Mouse (Mus musculus): Measurements from ENCODE around the gene Pld6. TPM values are rescaled to one million over a fixed set of nuclear protein-coding genes. Genes with fewer than 3 reads are reported as not detected.

Gene Pld6
- polyA plus RNA-seq, 1 experiment from 2014 or later: 4.0 TPM

DNA sequence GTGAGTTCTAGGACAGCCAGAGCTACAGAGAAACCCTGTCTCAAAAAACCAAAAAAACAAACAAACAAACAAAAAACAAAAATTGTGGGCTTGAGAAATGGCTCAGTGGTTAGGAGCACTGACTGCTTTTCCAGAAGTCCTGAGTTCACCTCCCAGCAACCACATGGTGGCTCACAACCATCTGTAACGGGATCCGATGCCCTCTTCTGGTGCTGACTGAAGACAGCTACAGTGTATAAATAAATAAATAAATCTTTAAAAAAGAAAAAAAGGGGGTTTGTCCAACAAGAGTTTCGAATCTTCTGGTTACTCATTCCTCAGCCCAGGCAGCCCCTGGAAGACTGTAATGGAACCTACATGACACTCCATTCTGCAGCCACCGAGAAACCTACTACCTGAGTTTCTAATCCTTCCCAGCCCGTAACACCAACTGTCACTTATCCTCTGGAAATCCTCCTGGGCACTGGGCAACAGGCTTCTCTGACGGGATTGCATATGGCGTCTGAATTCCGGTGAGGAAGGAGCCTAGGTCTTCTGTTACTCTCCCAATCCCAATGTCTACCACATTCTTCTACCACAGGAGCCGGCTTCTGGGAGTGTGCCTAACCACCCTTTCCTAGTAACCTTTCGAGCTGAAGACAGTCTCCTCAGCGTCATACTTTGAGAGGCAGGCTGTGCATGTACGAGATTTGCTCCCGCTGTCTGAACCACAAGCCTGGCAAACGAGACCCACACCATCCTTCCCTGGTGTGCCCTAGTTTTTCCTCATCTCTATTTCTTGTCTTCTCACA lies 20.9 kb upstream of the Pld6 start:
- Histone ChIP-seq H3K9ac (peak overlapping the region; percentile 85; the same call in 1 of the 2 replicates), H3K4me2 (replicated peaks) (peak overlapping the region; percentile 86), H3K9me3 (no peaks in the 10 kb centered on the region), H3K27me3 (no peaks in the 10 kb centered on the region), H3K4me1 (peaks cover 18% of the 10 kb centered on the region), H3K27ac (no peak overlapping the region), H3K36me3 (peaks cover 38% of the 10 kb centered on the region), H3K4me3 (peak overlapping the region; percentile 85)
- ATAC-seq (ENCODE audit: insufficient number of reproducible peaks, insufficient read depth, low FRiP score, low TSS enrichment): no peak
- WGBS: 68% methylated on average over 14 of the region's 14 CpGs

DNA sequence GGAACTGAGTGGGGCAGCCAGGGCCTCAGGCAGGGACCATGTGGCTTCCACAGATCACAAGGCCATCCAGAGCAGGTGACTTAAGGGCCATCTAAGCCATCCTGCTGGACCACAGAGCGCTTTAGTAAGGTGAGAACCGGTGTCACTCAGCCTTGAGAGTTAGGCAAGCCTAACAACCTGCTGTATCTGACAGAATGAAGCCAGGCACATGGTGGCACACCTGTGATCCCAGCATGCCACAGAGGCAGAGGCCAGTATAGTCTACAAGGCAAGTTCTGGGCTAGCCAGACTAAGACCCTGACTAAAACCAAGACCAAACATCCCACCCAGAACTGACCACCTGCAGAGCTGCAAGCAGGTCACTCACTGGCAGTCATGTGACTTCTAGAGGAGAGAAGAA lies 18.2 kb upstream of the Pld6 start:
- Histone ChIP-seq H3K4me3 (no peak overlapping the region), H3K4me1 (peaks cover 11% of the 10 kb centered on the region), H3K27me3 (no peaks in the 10 kb centered on the region), H3K4me2 (replicated peaks) (no peak overlapping the region), H3K9me3 (no peaks in the 10 kb centered on the region), H3K27ac (no peak overlapping the region), H3K36me3 (peaks cover 64% of the 10 kb centered on the region), H3K9ac (no peak overlapping the region)
- WGBS: 96% methylated on average over 2 of the region's 2 CpGs
- ATAC-seq (ENCODE audit: insufficient number of reproducible peaks, insufficient read depth, low FRiP score, low TSS enrichment): no peak

DNA sequence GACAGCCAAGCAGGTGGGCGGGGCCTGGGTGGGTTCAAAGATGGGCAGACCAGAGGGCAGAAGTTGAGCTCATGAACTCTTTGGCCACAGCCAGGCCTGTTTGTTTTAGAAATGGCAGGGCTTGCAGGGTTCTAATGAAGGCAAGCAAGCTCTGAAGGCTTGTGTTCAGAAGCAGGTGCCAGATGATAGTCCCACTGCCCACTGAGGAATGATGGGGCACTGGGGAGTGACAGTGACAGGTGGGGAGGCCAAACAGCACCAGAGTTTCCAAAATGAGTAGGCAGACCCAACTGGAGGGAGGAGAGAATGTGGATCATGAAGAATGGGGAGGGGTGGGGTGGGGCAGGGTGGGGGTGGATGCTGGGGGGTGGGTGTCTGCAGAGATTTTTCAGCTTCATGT lies 17.8 kb upstream of the Pld6 start:
- no peak overlapping the region for H3K4me2 ChIP-seq (replicated peaks)
- no peaks in the 10 kb centered on the region for H3K9me3 ChIP-seq
- no peak for ATAC-seq (ENCODE audit: insufficient number of reproducible peaks, insufficient read depth, low FRiP score, low TSS enrichment)
- no peaks in the 10 kb centered on the region for H3K27me3 ChIP-seq
- peaks cover 68% of the 10 kb centered on the region for H3K36me3 ChIP-seq
- H3K27ac ChIP-seq: no peak overlapping the region
- H3K4me3 ChIP-seq: no peak overlapping the region
- WGBS: 100% methylated on average over 1 of the region's 1 CpGs
- peaks cover 11% of the 10 kb centered on the region for H3K4me1 ChIP-seq
- H3K9ac ChIP-seq: no peak overlapping the region

DNA sequence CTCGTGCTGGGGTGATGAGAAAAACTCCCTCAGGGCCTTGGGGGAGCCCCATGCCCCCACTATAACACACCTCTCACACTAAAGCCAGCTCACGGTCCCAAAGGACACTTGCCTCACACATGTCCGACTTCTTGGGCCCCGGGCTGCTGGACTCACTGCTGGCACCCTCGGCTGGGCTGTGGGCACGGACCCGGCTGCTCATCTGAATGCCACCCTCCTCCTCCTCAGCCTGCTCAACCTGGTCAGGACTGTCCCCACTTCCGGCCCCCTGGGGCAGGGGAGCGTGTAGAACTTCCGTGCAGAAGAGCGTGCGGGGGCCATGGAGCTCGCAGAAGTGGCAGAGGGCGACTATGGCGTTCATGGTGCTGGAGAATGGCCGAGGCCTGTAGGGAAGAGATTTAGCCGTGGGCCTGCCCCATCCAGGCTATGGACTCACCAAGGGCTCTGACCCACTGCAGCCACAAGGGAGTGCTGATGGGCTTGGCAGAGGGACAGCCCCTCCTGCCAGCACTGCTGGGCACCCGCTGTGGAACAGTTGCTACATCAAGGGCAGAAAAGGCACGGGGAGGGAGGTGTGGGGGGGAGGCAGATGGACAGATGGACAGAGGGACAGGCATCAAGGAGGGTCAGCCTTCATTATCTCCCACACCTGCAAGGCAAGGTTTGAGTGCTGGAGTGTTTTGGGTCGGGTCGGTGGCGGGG lies 17.1 kb upstream of the Pld6 start:
- no peaks in the 10 kb centered on the region for H3K9me3 ChIP-seq
- H3K27ac ChIP-seq: no peak overlapping the region
- H3K4me1 ChIP-seq: peaks cover 11% of the 10 kb centered on the region
- H3K9ac ChIP-seq: no peak overlapping the region
- H3K27me3 ChIP-seq: no peaks in the 10 kb centered on the region
- ATAC-seq (ENCODE audit: insufficient number of reproducible peaks, insufficient read depth, low FRiP score, low TSS enrichment): no peak
- 89% methylated on average over 22 of the region's 22 CpGs for WGBS
- H3K4me3 ChIP-seq: no peak overlapping the region
- H3K4me2 ChIP-seq (replicated peaks): no peak overlapping the region
- H3K36me3 ChIP-seq: peaks cover 75% of the 10 kb centered on the region

DNA sequence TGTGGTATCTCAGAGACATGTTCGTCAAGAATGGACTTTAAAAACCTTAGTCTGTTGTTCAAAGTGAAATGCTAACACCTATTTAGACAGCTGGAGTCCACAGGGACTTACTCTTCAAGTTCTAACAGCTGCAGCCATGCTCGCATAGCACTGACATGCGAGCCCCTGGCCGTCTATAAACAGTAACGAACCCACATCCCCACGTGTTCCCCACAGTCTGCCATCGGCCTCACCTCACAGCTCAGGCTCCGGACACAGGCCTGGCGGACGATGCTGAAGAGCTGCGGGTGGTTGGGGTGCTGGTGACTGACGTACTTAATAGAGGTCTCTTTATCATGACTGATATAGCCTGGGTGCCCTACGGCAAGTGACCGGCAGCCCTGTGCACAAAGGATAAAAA lies 16.1 kb upstream of the Pld6 start:
- Histone ChIP-seq H3K27ac (no peak overlapping the region), H3K36me3 (peaks cover 85% of the 10 kb centered on the region), H3K9ac (no peak overlapping the region), H3K9me3 (no peaks in the 10 kb centered on the region), H3K4me1 (peaks cover 5% of the 10 kb centered on the region), H3K4me3 (no peak overlapping the region), H3K27me3 (no peaks in the 10 kb centered on the region), H3K4me2 (replicated peaks) (no peak overlapping the region)
- WGBS: 88% methylated on average over 14 of the region's 14 CpGs
- ATAC-seq (ENCODE audit: insufficient number of reproducible peaks, insufficient read depth, low FRiP score, low TSS enrichment): no peak

DNA sequence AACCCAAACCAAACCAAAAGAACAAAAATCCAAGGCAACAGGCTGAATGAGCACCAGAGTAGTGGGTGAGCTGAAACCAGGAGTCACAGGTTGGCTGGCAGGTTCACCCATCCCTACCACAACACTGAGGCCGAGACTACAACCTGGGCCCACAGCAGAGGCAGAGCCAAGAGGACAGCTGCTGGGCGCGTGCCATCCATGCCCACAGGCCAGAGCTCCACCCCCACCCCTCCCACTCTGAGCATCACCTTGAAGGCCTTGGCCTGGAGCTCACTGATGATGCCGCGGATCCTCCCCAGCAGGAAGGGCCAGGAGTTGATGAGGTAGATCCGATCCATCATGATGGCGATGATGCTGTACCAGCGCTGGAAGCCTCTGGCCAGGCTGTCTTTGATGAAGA lies 14.4 kb upstream of the Pld6 start:
- Histone ChIP-seq H3K27ac (no peak overlapping the region), H3K9ac (no peak overlapping the region; the same call in 1 of the 2 replicates), H3K4me2 (replicated peaks) (no peak overlapping the region), H3K27me3 (no peaks in the 10 kb centered on the region), H3K36me3 (peaks cover 94% of the 10 kb centered on the region), H3K4me1 (no peaks in the 10 kb centered on the region), H3K4me3 (no peak overlapping the region), H3K9me3 (no peaks in the 10 kb centered on the region)
- 96% methylated on average over 8 of the region's 8 CpGs for WGBS
- ATAC-seq (ENCODE audit: insufficient number of reproducible peaks, insufficient read depth, low FRiP score, low TSS enrichment): no peak

DNA sequence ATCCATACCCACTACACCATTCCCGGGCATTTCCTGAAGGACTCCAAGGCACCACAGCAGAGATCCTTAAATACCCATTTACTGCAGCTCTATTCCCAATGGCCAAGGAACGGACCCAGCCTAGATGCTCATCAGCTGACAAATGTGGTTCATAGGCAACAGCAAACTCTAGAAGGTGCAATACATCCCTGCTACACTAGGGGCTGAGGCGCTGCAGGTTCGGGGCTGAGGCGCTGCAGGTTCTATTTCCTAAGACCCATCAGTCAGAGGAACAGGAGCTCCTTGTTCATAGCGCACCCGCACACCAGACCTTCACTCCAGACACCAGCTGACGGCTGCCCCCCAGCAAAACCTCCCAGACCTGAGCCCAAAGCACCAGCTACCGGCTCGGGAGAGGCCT lies 13.0 kb upstream of the Pld6 start:
- Histone ChIP-seq H3K4me3 (no peak overlapping the region), H3K4me2 (replicated peaks) (no peak overlapping the region), H3K9me3 (no peaks in the 10 kb centered on the region), H3K27ac (no peak overlapping the region), H3K9ac (no peak overlapping the region), H3K27me3 (no peaks in the 10 kb centered on the region), H3K4me1 (no peaks in the 10 kb centered on the region), H3K36me3 (peaks cover 96% of the 10 kb centered on the region)
- WGBS: 90% methylated on average over 10 of the region's 10 CpGs
- ATAC-seq (ENCODE audit: insufficient number of reproducible peaks, insufficient read depth, low FRiP score, low TSS enrichment): no peak

DNA sequence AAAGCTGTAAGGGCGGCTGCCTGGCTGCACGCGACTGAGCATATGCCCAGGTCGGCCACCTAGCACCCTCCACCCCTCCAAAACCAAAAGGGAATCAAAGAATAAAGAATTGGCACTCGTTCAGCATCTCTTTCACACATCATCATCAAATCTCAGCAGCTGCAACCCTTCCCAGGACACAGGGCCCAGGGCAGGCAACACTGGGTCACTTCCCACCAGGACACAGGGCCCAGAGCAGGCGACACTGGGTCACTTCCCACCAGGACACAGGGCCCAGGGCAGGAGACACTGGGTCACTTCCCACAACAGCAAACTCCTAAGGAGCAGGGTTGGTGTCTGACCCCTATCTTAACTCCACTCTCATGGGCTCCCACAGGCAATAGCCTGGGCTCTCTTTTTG lies 5.9 kb upstream of the Pld6 start:
- Histone ChIP-seq H3K27ac (no peak overlapping the region), H3K4me2 (replicated peaks) (no peak overlapping the region), H3K27me3 (0 out of 2 replicates have a peak, but pooled peaks cover under 1% of the 10 kb centered on the region), H3K9ac (no peak overlapping the region), H3K4me1 (no peaks in the 10 kb centered on the region), H3K36me3 (peaks cover 72% of the 10 kb centered on the region), H3K4me3 (no peak overlapping the region), H3K9me3 (no peaks in the 10 kb centered on the region)
- no peak for ATAC-seq (ENCODE audit: insufficient number of reproducible peaks, insufficient read depth, low FRiP score, low TSS enrichment)
- 92% methylated on average over 6 of the region's 6 CpGs for WGBS

DNA sequence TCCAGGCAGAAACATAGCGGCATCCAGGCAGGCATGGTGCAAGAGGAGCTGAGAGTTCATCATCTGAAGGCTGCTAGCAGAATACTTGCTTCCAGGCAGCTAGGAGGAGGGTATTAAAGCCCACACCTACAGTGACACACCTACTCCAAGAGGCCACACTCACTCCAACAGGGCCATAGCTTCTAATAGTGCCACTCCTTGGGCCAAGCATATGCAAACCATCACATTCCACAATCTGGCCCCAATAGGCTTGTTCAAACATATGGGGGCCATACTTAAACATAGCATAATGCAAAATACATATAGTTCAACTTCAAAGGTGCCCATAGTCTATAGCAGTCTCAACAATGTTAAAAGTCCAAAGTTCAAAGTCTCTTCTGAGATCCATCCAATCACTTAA lies 1.9 kb upstream of the Pld6 start:
- H3K4me3 ChIP-seq: no peak overlapping the region
- 0 out of 2 replicates have a peak, but pooled peaks cover 4% of the 10 kb centered on the region for H3K27me3 ChIP-seq
- peaks cover 5% of the 10 kb centered on the region; the same call in 1 of the 2 replicates for H3K4me1 ChIP-seq
- no peak overlapping the region for H3K27ac ChIP-seq
- ATAC-seq (ENCODE audit: insufficient number of reproducible peaks, insufficient read depth, low FRiP score, low TSS enrichment): no peak
- no peak overlapping the region for H3K4me2 ChIP-seq (replicated peaks)
- H3K9ac ChIP-seq: no peak overlapping the region
- H3K9me3 ChIP-seq: no peaks in the 10 kb centered on the region
- H3K36me3 ChIP-seq: peaks cover 32% of the 10 kb centered on the region
- 83% methylated on average over 1 of the region's 1 CpGs for WGBS

DNA sequence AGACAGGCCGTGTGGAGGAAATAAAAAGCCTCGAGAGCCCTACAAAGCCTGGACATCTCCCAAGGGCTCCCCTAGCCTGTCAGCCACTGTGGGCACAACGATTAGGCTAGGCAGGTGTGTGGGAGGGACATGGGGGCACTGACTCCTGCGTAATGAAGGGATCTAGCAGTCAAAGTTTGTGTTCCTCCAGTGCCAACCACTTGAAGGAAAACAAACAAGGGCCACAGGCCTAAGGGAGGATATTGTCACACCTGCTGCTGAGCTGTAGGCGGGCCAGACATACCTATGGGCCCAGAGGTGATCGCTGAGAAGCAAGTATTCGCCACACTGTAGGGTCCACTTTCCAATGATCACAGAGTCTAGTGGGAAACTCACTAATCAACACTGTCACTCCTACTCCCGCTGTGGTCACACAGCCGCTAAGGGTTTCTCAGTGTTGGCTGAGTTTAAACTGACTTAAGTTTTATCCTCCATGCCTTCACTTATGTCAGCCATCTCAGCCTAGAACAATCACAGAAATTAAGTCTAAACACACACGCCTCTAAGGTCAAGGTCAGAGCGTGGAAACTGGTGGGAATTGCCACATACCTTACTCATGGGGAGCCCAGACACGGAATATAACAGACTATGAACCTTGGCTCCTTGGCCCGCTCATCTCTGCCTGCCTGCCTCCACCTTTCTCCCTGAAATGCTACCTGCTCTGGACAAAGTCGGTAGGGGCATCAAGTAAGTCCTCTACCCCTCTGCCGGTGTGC lies 824 bp downstream of the Pld6 start:
- H3K9me3 ChIP-seq: no peaks in the 10 kb centered on the region
- H3K27ac ChIP-seq: no peak overlapping the region
- peak overlapping the region; percentile 90 for H3K4me2 ChIP-seq (replicated peaks)
- peaks cover 5% of the 10 kb centered on the region; the same call in 1 of the 2 replicates for H3K4me1 ChIP-seq
- ATAC-seq (ENCODE audit: insufficient number of reproducible peaks, insufficient read depth, low FRiP score, low TSS enrichment): 0 out of 2 replicates have a peak, but pooled peaks have one; percentile 45
- peak overlapping the region; percentile 56; the same call in 1 of the 2 replicates for H3K9ac ChIP-seq
- 47% methylated on average over 15 of the region's 15 CpGs for WGBS
- H3K4me3 ChIP-seq: peak overlapping the region; percentile 45
- 0 out of 2 replicates have a peak, but pooled peaks cover 4% of the 10 kb centered on the region for H3K27me3 ChIP-seq
- H3K36me3 ChIP-seq: peaks cover 6% of the 10 kb centered on the region; the same call in 1 of the 2 replicates

DNA sequence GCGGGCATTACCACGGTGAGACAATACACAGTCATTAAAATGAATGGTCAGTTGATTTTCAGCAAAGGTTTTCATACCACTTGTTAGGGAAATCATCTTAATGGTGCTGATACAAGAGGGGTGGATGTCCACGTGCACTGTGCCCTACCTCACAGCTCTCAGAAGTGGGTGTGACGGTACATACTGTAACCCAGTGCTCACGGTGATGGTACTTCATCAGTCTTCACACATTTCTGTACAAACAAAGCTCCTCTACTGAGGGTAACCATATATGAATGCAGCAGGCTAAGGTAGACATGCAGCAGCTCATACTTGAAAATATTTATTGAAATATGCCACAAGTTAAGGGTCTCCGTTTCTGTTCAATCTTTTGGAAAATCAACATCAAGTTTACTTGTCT lies 3.9 kb downstream of the Pld6 start:
- WGBS: 92% methylated on average over 6 of the region's 6 CpGs
- 0 out of 2 replicates have a peak, but pooled peaks cover 4% of the 10 kb centered on the region for H3K27me3 ChIP-seq
- 0 out of 2 replicates have a peak, but pooled peaks cover 5% of the 10 kb centered on the region for H3K36me3 ChIP-seq
- H3K9ac ChIP-seq: no peak overlapping the region
- H3K4me1 ChIP-seq: peaks cover 5% of the 10 kb centered on the region; the same call in 1 of the 2 replicates
- no peak overlapping the region for H3K4me2 ChIP-seq (replicated peaks)
- H3K4me3 ChIP-seq: no peak overlapping the region
- no peak for ATAC-seq (ENCODE audit: insufficient number of reproducible peaks, insufficient read depth, low FRiP score, low TSS enrichment)
- H3K27ac ChIP-seq: no peak overlapping the region
- H3K9me3 ChIP-seq: no peaks in the 10 kb centered on the region

Data from embryonic facial prominence, embryonic 12.5 days (tissue).